Mouse (Mus musculus) ovary, postnatal 10 days (tissue): Measurements from ENCODE around the gene Ccser1.
"Not testable (repeated sequence)": the region's sequence is repeated elsewhere in the genome, so short reads cannot be mapped to it uniquely, and the experiment has no call there.

Experiments
- DNase-seq: peaks from one replicate; pipeline ENCODE4 v3.0.0; 2022; ENCODE audit warnings: low spot score

The Ccser1 gene

DNA sequence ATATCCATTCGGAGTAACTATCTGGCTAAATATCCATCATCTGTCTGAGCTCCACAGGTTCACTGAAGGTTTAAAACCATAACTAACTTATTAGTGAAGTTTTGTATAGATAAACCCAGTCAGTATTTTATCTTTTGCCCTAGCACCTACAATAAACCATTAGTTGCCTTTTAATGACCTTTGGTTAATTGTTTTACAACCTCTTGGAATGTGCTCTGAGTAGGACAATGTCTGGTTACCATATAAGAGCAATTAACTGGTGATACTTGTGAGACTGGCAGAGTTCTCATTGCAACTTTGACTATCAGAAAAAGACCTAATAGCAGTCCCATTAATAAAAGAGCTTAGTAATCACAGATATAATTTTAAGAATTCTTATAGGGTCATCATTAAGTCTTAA, 864.9 kb downstream of the Ccser1 start:
- DNase-seq = not testable (repeated sequence)

DNA sequence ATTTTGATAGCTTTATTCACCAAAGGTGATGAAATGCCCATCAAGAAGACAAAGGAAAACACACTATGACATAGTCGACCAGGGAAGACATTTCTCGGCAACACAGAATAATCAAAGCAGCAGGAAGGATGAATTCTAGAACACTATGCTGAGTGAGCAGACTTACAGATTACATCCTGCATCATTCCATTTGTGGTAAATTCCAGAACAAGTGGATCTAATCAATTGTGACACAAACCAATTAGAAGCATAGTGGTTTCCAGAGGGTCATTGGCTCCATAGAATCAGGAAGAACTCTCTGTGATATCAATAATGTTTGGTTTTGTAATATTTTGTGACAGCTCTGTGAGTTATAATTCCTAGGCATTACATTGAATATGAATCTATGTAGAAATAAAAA, 875.2 kb downstream of the Ccser1 start:
- no peak for DNase-seq

DNA sequence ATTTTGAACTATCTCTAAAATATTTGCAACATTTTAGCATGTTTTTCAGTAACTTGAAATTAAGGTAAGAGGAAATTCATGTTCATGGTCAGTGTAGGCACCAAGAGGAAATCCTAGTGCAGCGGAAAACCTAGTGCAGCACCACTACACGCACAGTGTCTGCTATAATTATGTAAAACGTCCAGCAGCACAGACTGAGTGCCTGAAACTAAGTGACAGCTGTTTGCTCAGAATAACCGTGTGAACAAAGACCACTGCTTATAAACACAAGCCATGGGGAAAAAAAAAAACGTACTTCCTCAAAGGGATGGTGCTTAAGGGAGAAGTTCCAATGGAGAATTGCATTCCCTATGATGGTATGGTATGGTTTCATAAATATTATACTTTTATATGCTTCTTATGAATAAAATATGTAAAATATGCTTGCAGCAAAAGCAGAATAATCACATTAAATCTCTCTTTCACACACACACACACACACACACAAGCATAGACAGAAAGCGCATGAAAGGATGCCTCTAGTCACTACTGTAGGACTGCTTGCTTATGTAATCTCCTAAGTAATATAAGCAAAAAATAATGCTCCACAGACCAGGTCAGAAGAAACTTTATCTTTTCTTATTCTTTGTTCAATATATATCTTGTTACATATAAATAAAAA, 886.4 kb downstream of the Ccser1 start:
- DNase-seq = no peak

GRCm38 (mm10) chr6:62067024-62067380, 886.9 kb downstream of the Ccser1 start:
- no peak for DNase-seq

GRCm38 (mm10) chr6:62105464-62105863, 925.3 kb downstream of the Ccser1 start:
- no peak for DNase-seq

GRCm38 (mm10) chr6:62132531-62132930, 952.4 kb downstream of the Ccser1 start:
- DNase-seq = no peak

DNA sequence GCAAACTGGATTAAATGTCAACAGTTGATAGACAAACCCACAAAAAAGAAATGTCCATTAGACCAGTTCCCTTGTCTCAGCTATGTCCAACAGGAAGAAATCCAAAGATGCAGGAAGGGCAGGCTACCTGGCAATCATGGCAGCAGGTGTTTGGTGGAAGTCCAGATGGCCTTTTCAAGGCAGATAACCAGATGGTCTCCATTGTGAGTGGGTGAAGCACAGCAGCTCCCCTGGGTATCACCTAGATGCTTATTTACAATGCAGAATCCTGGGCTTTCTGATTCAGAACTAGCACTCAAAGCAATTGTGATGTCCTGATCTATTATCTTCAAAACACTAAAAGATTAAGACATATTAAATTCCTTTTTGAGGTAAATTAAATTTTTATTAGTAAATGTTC, 980.2 kb downstream of the Ccser1 start:
- no peak for DNase-seq

DNA sequence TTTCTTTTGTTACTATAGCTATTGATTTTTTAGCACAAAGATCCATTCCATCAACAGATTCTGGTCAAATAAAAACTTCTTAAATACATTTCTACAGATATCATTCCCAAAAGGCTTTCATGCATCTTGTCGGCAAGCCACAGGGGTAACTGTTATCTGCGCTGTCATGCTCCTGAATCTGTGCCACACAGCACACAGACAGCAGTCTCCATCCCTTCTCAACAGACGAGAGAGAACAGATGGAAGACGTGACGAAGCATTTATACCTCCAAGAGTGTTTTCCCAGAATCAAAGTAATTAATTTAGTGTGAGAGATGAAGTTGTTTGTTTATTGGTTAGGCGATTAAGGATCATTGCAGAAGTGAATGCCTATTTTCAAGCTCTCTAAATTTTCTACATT, 982.5 kb downstream of the Ccser1 start:
- DNase-seq = no peak

DNA sequence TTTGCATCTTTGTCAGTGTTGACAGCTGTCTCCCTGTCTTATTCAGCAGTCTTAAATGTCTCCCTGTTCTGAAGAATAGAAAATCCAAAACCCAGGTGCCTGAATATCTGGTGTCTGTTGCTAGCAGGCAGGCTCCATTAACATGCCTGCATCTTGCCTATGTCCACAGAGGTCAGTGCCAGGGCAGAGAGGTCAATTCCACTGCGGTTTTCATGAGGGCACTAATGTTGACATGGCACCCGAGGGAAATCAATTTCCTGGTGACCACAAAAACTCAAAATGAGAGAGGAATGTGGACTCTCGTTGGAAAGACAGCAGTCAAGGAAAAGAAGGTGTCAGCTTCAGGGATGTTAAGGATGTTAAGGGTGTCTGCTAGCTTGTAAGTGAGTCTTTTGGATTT, 983.7 kb downstream of the Ccser1 start:
- no peak for DNase-seq

GRCm38 (mm10) chr6:62196496-62197188, 1016.5 kb downstream of the Ccser1 start:
- DNase-seq = no peak

DNA sequence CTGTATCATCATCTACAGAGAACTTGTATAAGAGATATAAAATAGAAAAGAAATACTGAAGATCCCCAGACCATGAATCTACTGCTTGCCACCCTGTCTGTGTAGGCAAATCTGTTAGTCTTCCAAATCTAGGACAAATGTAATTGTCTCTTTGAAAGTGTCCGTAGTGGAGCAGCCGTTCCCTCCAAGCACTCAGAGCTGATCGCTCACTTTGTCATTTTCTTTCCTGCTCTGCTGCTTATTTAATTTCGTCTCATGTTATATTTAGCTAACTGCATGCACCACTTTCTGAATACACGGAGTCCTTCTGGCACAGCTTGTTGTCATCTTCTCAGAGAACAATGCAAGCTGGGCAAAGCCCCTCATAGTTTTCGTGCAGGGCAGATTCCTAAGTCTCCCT, 1018.6 kb downstream of the Ccser1 start:
- no peak for DNase-seq

GRCm38 (mm10) chr6:62205013-62205412, 1024.9 kb downstream of the Ccser1 start:
- DNase-seq = no peak

- no peak for DNase-seq
Measured at GRCm38 (mm10) chr6:62221856-62222255, 1041.7 kb downstream of the Ccser1 start.

DNA sequence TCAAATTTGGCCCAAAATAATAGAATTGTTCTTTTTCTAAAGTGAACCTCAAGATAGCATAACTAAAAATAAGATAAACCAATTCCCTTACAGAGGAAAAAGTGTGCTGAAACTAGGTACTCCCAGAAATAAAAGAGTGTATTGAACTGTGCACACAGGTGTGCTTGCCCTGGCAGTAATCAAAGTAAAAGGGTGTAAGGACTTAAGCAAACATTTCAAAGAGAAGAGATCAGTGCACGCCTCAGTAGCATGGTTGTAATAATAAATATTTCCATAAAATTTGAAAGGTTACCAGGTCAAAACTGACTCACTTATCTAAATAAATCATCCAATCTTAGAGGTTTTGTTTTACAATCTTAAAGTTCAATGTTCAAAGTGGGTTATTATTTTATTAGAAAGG, 1083.8 kb downstream of the Ccser1 start:
- DNase-seq = no peak

GRCm38 (mm10) chr6:62264525-62264924, 1084.4 kb downstream of the Ccser1 start:
- no peak for DNase-seq

- no peak for DNase-seq
Measured at GRCm38 (mm10) chr6:62281256-62281655, 1101.1 kb downstream of the Ccser1 start.

DNA sequence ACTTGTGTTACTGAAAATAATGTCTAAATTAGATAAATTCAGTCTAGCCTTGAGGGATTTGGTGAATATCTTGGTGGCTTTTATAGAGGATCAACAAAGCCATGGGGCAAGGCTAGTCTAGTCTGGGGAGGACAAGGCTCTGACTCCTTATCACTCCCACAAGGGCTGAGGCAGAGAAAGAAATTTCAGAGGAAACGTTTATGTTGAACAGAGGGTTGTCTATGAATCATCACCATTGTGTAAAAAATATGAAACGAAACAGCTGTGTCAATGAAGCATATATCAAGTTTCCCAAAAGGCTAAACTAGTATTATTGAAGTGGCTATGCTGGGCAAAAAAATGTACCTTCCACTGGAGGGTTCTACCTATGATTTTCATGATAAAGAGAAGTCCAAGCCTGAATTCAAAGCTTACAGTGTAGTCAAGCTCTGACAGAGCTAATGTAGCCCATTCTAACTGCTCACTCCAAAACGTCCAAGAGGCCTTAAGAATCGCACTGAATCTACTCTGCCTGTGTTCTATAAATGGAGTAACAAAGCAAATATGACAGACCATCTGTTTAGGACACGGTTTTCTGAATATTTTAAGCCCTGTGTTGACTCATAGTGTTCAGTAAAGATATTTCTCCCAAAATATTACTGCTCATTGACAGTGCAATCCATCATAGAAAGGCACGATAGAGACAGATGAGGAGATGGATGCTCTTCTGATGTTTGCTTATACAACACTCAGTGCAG, 1121.6 kb downstream of the Ccser1 start:
- DNase-seq = no peak

DNA sequence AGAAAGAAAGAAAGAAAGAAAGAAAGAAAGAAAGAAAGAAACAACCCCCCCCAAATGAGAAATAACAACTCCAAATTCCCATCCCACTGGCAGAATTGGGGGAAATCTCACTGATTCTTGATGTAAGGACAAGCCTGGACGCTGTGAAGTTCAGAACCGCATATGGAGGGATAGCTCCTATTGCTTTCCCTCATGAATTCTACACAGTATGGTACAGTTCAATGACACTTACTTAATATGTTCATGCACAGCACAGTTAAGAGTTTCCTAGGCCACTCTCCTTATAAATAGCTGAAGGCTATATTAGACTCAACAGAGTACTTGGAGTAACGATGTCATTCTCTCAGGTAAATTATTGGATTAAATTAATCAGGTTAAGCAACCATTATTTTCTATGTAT, 1138.5 kb downstream of the Ccser1 start:
- no peak for DNase-seq

- DNase-seq = no peak
Measured at GRCm38 (mm10) chr6:62340319-62340718, 1160.2 kb downstream of the Ccser1 start.

GRCm38 (mm10) chr6:62367802-62368201, 1187.7 kb downstream of the Ccser1 start:
- no peak for DNase-seq
